Mouse (Mus musculus) adrenal gland, postnatal 0 days (tissue): ENCODE measurements around the gene Olfr76. TPM values are rescaled to one million over a fixed set of nuclear protein-coding genes. Genes with fewer than 3 reads are reported as not detected.

Experiments
- polyA plus RNA-seq: library from polyadenylated mRNA; unstranded; fragments of >200 nt; fragmentation: Nextera tagmentation; extraction: Ambion mirVana; gene quantifications from 2 replicates; pipeline ENCODE4 v1.2.1, GENCODE M21; 2015

Olfr76 gene
- polyA plus RNA-seq: not detected in 2 replicates

DNA sequence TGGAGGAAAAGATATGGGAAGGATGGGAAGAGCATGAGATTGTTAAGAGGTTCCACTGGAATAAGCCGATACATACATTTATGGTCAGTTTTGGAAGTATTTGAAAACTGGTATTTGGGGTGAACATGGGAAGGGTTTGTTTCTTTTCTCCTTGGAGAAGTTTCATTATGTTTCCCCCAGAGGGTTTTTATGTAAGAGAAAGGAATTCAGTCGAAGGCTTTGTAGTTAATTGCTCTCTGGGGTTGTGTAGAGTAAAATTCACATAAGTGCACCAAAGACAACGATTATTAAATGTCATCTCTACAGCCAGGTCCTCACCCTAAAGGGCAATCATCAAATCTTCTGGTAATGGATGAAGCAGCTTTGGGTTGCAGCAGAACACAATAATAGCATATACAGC, at the start of gene Olfr76:
Gene Olfr76 (minus strand): TSS at position 101 of the 400 bp plus-strand sequence.

DNA sequence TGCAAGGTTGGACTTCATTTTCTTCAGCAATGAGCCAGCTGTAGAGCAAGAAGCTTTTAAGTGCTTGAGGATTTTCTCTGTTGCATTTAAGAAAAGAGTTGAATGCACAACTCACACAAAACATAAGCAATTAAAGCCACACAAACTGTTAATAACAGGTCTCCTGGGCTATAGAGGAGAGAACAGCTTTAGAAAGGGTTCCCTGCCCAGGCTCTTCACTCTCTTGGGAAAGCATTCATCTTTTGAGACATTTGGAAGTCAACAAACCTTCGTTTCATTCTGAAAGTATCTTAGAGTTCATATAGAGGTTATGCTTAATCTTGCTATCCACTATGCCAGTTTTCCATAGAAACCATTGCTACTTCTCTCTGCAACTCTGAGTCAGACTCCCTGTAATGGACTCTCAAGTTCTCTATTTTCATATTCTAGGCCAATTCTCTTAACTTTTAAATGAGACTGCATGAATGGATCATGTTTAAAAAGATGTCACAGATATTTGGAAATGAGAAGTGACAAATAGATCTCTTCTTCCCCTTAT, 47.1 kb upstream of the Olfr76 start, which contains the start of gene Olfr1555-ps1:
Gene Olfr1555-ps1 (minus strand): TSS at position 51 of the 538 bp plus-strand sequence.

DNA sequence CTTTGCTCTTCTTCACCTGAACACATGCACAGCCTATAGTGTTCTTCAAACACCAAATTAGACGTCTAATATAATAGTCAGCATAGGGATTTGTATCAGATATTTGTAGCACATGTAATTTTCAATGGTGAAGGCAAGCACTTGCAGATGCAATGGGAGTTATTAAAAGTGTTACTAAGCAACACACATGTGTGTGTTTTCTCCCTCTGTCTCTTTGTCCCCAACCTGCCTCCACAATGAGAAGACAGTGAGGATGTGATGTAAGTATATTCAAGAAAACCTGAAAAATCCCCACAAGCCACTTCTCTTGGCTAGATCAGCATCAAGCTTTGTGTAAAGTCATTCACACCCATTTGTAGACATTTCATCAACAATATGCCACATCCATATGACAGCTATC, 7.2 kb downstream of the Olfr76 start, which contains the start of gene Olfr1428:
Gene Olfr1428 (minus strand): TSS at position 101 of the 400 bp plus-strand sequence.

DNA sequence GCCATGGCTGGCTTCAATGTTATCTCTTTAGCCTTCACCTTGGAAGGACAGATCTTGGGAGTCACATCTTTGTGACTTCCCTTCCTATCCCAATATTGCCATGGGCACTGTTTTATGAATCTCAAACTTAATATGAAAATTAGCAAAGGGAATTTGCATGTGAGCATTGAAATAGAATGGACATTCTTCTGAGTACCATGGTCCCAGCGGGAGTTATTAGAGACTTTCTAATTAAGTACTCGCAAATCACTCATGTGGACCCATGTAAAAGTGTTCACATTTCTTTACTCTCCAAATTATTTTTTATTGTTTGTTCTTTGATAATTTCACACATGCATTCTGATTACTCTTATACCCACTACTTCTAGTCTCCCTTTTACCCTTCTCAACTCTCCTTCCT, 19.8 kb downstream of the Olfr76 start, which contains the start of gene Olfr1427:
Gene Olfr1427 (minus strand): TSS at position 101 of the 400 bp plus-strand sequence.

DNA sequence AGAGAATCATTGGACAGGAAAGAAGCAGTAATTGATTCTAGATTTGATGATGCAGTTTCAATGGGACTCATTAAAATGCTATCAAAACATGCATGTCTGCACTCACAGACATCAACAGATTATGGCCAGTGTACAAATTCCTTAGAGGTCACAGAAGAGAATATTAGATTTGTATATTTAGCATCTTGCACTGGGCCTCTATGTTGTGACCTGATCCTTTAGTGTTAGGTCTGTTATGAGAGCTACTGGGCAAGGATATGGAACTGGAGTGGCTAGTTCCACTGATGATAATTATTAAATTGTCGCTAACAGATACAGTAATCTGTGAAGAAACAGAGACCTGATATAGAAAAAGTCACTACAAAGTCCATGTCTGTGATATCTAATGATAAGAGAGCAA, 31.1 kb downstream of the Olfr76 start, which contains the start of gene Olfr1426:
Gene Olfr1426 (minus strand): TSS at position 101 of the 400 bp plus-strand sequence.

DNA sequence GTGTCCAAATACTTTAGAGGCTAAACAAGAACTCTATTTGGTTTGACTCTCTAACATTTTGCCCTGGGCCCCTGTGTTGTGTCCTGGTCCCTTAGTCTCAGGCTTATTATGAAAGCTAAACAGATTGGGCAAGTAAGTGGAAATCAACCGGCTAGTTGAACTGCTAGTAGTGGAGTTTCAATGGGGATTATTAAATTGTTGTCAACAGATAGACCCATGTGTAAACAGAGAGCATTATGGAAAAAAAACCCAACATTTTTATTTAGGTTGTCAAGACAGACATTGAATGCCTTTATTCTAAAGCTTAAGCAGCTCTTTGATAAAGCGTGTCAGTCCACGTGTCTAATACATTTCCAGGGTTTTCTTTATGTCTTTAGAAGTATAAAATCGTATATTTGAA, 45.4 kb downstream of the Olfr76 start, which contains the start of gene Olfr1425:
Gene Olfr1425 (minus strand): TSS at position 101 of the 400 bp plus-strand sequence.

Other genes starting within 250 kb of the Olfr76 start
- gene Olfr1419, start 248.1 kb downstream of the Olfr76 start, polyA plus RNA-seq: not detected in 2 replicates
- gene Olfr1420, start 236.6 kb downstream of the Olfr76 start, polyA plus RNA-seq: 0.15 TPM in 1 of 2 replicates, not detected in the other
- gene Patl1, start 210.8 kb downstream of the Olfr76 start, polyA plus RNA-seq: 7.5 and 9.0 TPM in 2 replicates
- 2.5 and 3.8 TPM in 2 replicates for gene Osbp, start 157.3 kb downstream of the Olfr76 start, polyA plus RNA-seq
- 0.02 TPM in 1 of 2 replicates, not detected in the other for gene Olfr1423, start 81.9 kb downstream of the Olfr76 start, polyA plus RNA-seq
- gene Olfr1424, start 60.5 kb downstream of the Olfr76 start, polyA plus RNA-seq: not detected in 2 replicates
- gene Olfr1425, start 45.5 kb downstream of the Olfr76 start, polyA plus RNA-seq: not detected in 2 replicates
- not detected in 2 replicates for gene Olfr1426, start 31.2 kb downstream of the Olfr76 start, polyA plus RNA-seq
- gene Olfr1427, start 19.9 kb downstream of the Olfr76 start, polyA plus RNA-seq: not detected in 2 replicates
- not detected in 2 replicates for gene Olfr1428, start 7.3 kb downstream of the Olfr76 start, polyA plus RNA-seq
- not detected in 2 replicates for gene Olfr1555-ps1, start 46.9 kb upstream of the Olfr76 start, polyA plus RNA-seq
- gene Olfr1431, start 77.4 kb upstream of the Olfr76 start, polyA plus RNA-seq: not detected in 2 replicates
- not detected in 2 replicates for gene Olfr1432, start 109.4 kb upstream of the Olfr76 start, polyA plus RNA-seq
- not detected in 2 replicates for gene Olfr262, start 118.5 kb upstream of the Olfr76 start, polyA plus RNA-seq
- not detected in 2 replicates for gene Olfr235, start 137.8 kb upstream of the Olfr76 start, polyA plus RNA-seq
- gene Olfr1434, start 156.7 kb upstream of the Olfr76 start, polyA plus RNA-seq: not detected in 2 replicates
- gene Olfr1436, start 175.9 kb upstream of the Olfr76 start, polyA plus RNA-seq: not detected in 2 replicates
- not detected in 2 replicates for gene Olfr1437, start 201.9 kb upstream of the Olfr76 start, polyA plus RNA-seq
- gene Olfr1438-ps1, start 212.7 kb upstream of the Olfr76 start, polyA plus RNA-seq: not detected in 2 replicates